Mouse (Mus musculus): ENCODE measurements around the gene Il17a.
A peak's percentile ranks its signal among the peaks of the same experiment; 100 is the strongest.
"Not testable (repeated sequence)": the region's sequence is repeated elsewhere in the genome, so short reads cannot be mapped to it uniquely, and the experiment has no call there.

Il17a gene

GRCm38 (mm10) chr1:20730903-20731302 lies at the start of gene Il17a:
TSS of gene Il17a (plus strand) at chr1:20730905.
- no peak for DNase-seq

- DNase-seq: no peak
These were observed 47.9 kb upstream of the Il17a start for GRCm38 (mm10) chr1:20682849-20683248.

- DNase-seq: no peak
These were observed 47.3 kb upstream of the Il17a start for GRCm38 (mm10) chr1:20683386-20683785.

- DNase-seq: no peak
These were observed 46.9 kb upstream of the Il17a start for GRCm38 (mm10) chr1:20683853-20684252.

GRCm38 (mm10) chr1:20684403-20684802 lies 46.3 kb upstream of the Il17a start:
- DNase-seq: no peak

- DNase-seq: no peak
These were observed 45.3 kb upstream of the Il17a start for GRCm38 (mm10) chr1:20685393-20685792.

- no peak for DNase-seq
These were observed 44.8 kb upstream of the Il17a start for GRCm38 (mm10) chr1:20685907-20686306.

GRCm38 (mm10) chr1:20691336-20691735 lies 39.4 kb upstream of the Il17a start:
- DNase-seq: no peak

GRCm38 (mm10) chr1:20693634-20694313 lies 36.9 kb upstream of the Il17a start:
- no peak for DNase-seq

- DNase-seq: peak; percentile 7
These were observed 30.7 kb upstream of the Il17a start for GRCm38 (mm10) chr1:20700011-20700410.

GRCm38 (mm10) chr1:20736572-20736971 lies 5.9 kb downstream of the Il17a start:
- no peak for DNase-seq

- DNase-seq: no peak
These were observed 7.8 kb downstream of the Il17a start for GRCm38 (mm10) chr1:20738483-20738882.

GRCm38 (mm10) chr1:20740496-20740998 lies 9.8 kb downstream of the Il17a start:
- no peak for DNase-seq

GRCm38 (mm10) chr1:20754439-20754838 lies 23.7 kb downstream of the Il17a start:
- no peak for DNase-seq

- DNase-seq: no peak
These were observed 26.9 kb downstream of the Il17a start for GRCm38 (mm10) chr1:20757586-20757985.

- peak; percentile 2 for DNase-seq
These were observed 29.1 kb downstream of the Il17a start for GRCm38 (mm10) chr1:20759799-20760198.

GRCm38 (mm10) chr1:20760331-20760730 lies 29.6 kb downstream of the Il17a start:
- DNase-seq: no peak

GRCm38 (mm10) chr1:20761411-20761810 lies 30.7 kb downstream of the Il17a start:
- DNase-seq: no peak

GRCm38 (mm10) chr1:20766526-20766925 lies 35.8 kb downstream of the Il17a start:
- no peak for DNase-seq

- not testable (repeated sequence) for DNase-seq
These were observed 43.5 kb downstream of the Il17a start for GRCm38 (mm10) chr1:20774026-20774730.

GRCm38 (mm10) chr1:20778366-20778765 lies 47.7 kb downstream of the Il17a start:
- DNase-seq: no peak

Data from cerebellum, adult 9-10 months (tissue).